Mouse (Mus musculus) neural tube, embryonic 11.5 days (tissue): ENCODE data around the gene Cald1. TPM values are rescaled to one million over a fixed set of nuclear protein-coding genes. Genes with fewer than 3 reads are reported as not detected.

Source experiments
- ATAC-seq: fragments of 200-750 bp; cut with Nextera tagmentation; 2 replicates; pipeline ENCODE4 v1.8.0; 2017; ENCODE audit warnings: moderate number of reproducible peaks, mild to moderate bottlenecking, moderate TSS enrichment, moderate library complexity; ENCODE audit not compliant: insufficient read depth, low FRiP score, low TSS enrichment
- DNase-seq: peaks from one replicate; pipeline ENCODE4 v3.0.0-alpha.2; 2015; ENCODE audit warnings: low spot score
- H3K27ac ChIP-seq: fragments of 300-500 bp; sonication (generic); 2 replicates; pipeline ENCODE4 v1.5.1; 2014; ENCODE audit warnings: low read depth, mild to moderate bottlenecking, low read length
- H3K27me3 ChIP-seq: fragments of 300-500 bp; sonication (generic); 2 replicates; pipeline ENCODE4 v1.6.1; 2014; ENCODE audit warnings: mild to moderate bottlenecking, low read length, mixed read lengths; ENCODE audit not compliant: control insufficient read depth, insufficient read depth
- H3K36me3 ChIP-seq: fragments of 300-500 bp; sonication (generic); 2 replicates; pipeline ENCODE4 v1.6.1; 2014; ENCODE audit warnings: mild to moderate bottlenecking, low read length, moderate library complexity, mixed read lengths; ENCODE audit not compliant: control insufficient read depth, insufficient read depth
- H3K4me1 ChIP-seq: fragments of 300-500 bp; sonication (generic); 2 replicates; pipeline ENCODE4 v1.6.1; 2014; ENCODE audit warnings: low read length, mixed read lengths; ENCODE audit not compliant: control insufficient read depth, insufficient read depth
- H3K4me2 ChIP-seq: fragments of 300-500 bp; sonication (generic); 2 replicates; pipeline ENCODE4 v1.6.1; 2014; ENCODE audit warnings: low read depth, mild to moderate bottlenecking, moderate library complexity
- H3K4me3 ChIP-seq: fragments of 300-500 bp; sonication (generic); 2 replicates; pipeline ENCODE4 v1.5.1; 2014; ENCODE audit warnings: low read depth, low read length
- H3K9ac ChIP-seq: fragments of 300-500 bp; sonication (generic); 2 replicates; pipeline ENCODE4 v1.6.1; 2014; ENCODE audit warnings: mild to moderate bottlenecking, low read length
- H3K9me3 ChIP-seq: fragments of 300-500 bp; sonication (generic); 2 replicates; pipeline ENCODE4 v1.6.1; 2016; ENCODE audit warnings: low read length; ENCODE audit not compliant: control insufficient read depth
- WGBS: fragments of 180-500 bp; shearing (Covaris S2); extraction: QIAGEN DNeasy Blood & Tissue Kit; methylation state at CpG from one replicate; pipeline ENCODE4 v1.1.7; 2014; 5-methylcytosine and 5-hydroxymethylcytosine counted together
- polyA plus RNA-seq: library from polyadenylated mRNA; unstranded; fragments of >200 nt; fragmentation: Nextera tagmentation; extraction: Ambion mirVana; gene quantifications from 2 replicates; pipeline ENCODE4 v1.2.1, GENCODE M21; 2014

The Cald1 gene
- polyA plus RNA-seq, 1 experiment from 2014 or later = 99.3 TPM

DNA sequence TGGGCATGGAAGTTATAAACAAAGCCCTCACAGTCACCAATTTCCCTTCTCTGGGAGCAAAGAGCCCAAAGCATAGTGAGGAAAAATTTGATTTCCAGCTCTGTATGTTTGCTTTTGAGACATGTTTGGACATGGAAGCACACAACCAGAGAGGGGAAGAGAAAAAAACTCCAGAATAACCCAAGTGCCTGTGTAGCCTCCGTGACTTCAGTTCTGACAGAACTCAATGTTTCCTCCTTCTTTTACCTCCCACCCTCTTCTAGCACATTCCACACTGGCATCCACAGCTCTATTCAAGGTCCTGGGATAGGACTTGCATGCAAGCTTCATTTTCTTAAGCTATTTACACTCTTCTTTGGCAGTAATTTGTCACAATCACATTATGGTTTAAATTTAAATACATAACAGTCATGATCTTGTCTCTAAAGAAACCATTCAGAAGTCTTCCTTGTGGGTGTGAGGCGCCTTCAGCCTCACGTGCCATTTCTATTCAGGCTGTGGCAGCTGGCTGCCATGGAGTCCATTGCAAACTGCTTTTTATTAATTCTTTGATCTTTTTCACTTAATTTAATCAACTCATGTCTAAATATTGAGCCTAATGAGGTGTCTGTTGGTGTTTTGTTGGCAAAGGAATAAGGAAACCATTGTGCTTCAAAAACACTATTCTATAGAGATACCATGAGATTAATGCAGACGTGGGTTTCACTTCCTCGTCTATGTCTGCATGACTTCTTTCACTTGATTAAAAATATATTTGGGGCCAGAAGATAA lies 49.9 kb downstream of the Cald1 start:
- Histone ChIP-seq H3K9ac (no peak overlapping the region), H3K27ac (no peak overlapping the region), H3K36me3 (no peaks in the 10 kb centered on the region), H3K4me1 (no peaks in the 10 kb centered on the region), H3K4me3 (no peak overlapping the region), H3K4me2 (no peak overlapping the region), H3K9me3 (no peaks in the 10 kb centered on the region), H3K27me3 (no peaks in the 10 kb centered on the region)
- 72% methylated on average over 5 of the region's 5 CpGs for WGBS
- no peak for DNase-seq
- ATAC-seq = no peak

DNA sequence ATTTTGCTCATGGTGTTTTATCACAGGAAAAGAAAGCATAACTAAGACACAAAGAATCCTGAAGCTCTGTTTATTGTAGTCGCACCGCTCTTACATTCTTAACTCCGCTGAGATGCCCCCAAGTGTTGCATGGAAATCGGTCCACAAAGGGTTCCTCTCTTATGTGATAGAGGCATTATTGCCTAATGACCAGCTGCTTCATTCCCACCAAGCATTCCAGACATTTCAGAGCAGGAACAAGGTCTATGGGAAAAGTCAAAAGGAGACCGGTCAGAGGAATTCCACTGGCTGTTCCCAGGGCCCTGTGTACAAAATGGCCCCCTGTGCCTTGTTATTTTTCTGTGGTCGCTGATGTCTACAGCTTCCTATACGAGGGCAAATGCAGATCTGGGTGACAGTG lies 53.0 kb downstream of the Cald1 start:
- no peaks in the 10 kb centered on the region for H3K9me3 ChIP-seq
- no peaks in the 10 kb centered on the region for H3K4me1 ChIP-seq
- H3K27ac ChIP-seq = no peak overlapping the region
- WGBS = 71% methylated on average over 7 of the region's 7 CpGs
- H3K4me2 ChIP-seq = no peak overlapping the region
- no peak for ATAC-seq
- H3K4me3 ChIP-seq = no peak overlapping the region
- no peaks in the 10 kb centered on the region for H3K27me3 ChIP-seq
- no peaks in the 10 kb centered on the region for H3K36me3 ChIP-seq
- no peak for DNase-seq
- no peak overlapping the region for H3K9ac ChIP-seq

DNA sequence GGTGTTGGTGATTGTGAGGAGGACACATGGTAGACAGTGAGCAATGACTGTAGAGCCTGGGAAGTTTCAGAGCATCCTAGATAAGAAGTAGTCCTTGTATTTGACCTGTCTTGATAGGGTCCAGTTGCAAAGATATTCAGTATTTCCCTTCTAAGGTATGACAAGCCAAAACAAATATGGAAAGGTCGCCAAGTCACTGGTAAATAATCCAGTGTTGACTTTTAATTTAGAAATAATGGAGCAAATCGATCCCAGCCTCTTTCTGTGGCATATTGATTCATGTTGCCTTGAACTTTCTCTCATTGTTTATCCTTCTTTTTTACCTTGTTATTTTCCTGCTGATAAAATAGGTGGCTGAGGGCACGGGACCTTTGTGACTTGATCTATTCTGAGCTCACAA lies 57.4 kb downstream of the Cald1 start:
- Histone ChIP-seq H3K4me1 (no peaks in the 10 kb centered on the region), H3K4me2 (no peak overlapping the region), H3K9me3 (no peaks in the 10 kb centered on the region), H3K9ac (no peak overlapping the region), H3K36me3 (no peaks in the 10 kb centered on the region), H3K4me3 (no peak overlapping the region), H3K27ac (no peak overlapping the region), H3K27me3 (no peaks in the 10 kb centered on the region)
- DNase-seq = no peak
- WGBS = 70% methylated on average over 3 of the region's 3 CpGs
- ATAC-seq = no peak

DNA sequence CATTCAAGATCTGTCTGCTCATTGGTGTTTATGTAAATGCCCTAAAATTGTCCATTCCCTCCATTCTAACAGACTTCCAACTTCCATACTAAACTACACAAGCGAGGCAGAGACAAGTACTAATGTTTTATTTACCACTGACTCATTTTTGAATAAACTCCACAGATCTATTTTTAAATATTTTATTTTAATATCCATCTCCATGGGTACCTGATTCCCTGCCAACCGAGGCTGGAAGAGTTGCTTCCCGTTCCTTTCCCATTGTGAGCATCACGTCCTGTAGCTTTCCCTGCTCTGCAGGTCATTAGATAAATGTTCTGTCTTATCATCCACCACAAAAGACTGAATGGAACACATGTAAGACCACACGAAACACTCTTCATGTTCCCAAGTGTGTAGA lies 60.5 kb downstream of the Cald1 start:
- H3K27ac ChIP-seq = no peak overlapping the region
- no peak overlapping the region for H3K4me2 ChIP-seq
- WGBS = 88% methylated on average over 5 of the region's 5 CpGs
- no peak for ATAC-seq
- H3K27me3 ChIP-seq = no peaks in the 10 kb centered on the region
- no peak for DNase-seq
- H3K4me3 ChIP-seq = no peak overlapping the region
- H3K9me3 ChIP-seq = no peaks in the 10 kb centered on the region
- H3K36me3 ChIP-seq = no peaks in the 10 kb centered on the region
- H3K9ac ChIP-seq = no peak overlapping the region
- H3K4me1 ChIP-seq = no peaks in the 10 kb centered on the region

DNA sequence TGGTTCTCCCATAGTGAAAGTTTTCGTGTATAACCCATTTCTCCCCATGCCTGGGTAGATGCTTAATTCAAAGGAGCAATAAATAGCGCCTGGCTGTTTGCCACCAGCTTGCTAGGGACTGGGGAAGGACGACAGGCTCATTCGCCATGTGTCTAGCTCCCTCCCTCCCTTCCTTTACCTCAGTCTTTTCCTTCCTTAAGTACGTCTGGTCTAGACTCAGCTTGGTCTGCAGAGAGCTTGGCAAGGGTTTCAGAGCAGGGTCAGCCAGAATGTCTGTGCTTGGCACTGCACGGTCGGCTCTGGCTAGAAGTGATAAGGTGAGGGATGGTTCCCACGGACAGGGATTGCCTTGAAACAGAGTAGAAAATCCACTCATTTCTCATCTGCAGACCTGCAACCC lies 62.4 kb downstream of the Cald1 start:
- Histone ChIP-seq H3K27ac (no peak overlapping the region), H3K9me3 (no peaks in the 10 kb centered on the region), H3K27me3 (no peaks in the 10 kb centered on the region), H3K4me3 (no peak overlapping the region), H3K4me1 (no peaks in the 10 kb centered on the region), H3K36me3 (no peaks in the 10 kb centered on the region), H3K9ac (no peak overlapping the region), H3K4me2 (no peak overlapping the region)
- DNase-seq (no peak), ATAC-seq (no peak)
- WGBS = 51% methylated on average over 8 of the region's 8 CpGs

DNA sequence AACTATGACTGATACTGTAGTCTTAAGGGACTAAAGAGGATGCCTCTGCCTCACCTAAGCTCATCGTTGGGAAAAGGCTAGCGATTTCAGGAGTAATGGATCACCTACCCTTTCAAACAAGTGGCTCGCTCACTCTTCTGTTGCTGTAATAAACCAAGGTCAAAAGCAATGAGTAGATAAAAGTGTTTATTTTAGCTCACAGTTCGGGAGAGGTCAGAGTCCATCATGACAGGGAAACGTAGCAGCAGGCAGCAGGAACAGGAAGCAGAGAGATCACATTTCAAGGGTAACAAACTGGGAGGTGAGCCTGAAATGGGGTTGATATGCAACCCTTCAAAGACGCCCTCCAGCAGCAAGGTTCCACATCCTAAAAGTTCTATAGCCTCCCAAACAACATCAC lies 64.3 kb downstream of the Cald1 start:
- H3K27ac ChIP-seq = no peak overlapping the region
- no peaks in the 10 kb centered on the region for H3K9me3 ChIP-seq
- DNase-seq (no peak), ATAC-seq (no peak)
- H3K27me3 ChIP-seq = no peaks in the 10 kb centered on the region
- H3K9ac ChIP-seq = no peak overlapping the region
- no peak overlapping the region for H3K4me3 ChIP-seq
- H3K36me3 ChIP-seq = no peaks in the 10 kb centered on the region
- 69% methylated on average over 6 of the region's 6 CpGs for WGBS
- no peaks in the 10 kb centered on the region for H3K4me1 ChIP-seq
- H3K4me2 ChIP-seq = no peak overlapping the region

DNA sequence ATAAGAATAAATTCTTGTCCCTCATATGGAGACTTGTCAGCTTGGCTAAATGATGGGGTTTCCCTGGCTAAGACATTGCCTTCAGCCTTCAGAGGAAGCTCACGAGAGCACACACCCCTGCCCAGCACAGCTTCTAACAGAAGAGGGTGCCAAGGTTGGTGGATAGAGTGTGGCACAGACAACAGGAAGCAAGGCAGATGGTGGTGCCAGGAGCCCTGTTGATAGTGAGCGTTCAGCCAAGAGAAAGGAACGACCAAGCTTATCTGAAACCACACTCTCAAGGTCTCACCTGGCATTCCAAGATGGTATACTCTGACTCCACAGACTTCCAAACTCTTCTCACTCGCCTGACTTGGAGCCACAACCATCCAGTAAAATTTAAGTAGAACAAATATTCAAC lies 66.0 kb downstream of the Cald1 start:
- Histone ChIP-seq H3K4me1 (no peaks in the 10 kb centered on the region), H3K36me3 (no peaks in the 10 kb centered on the region), H3K9me3 (no peaks in the 10 kb centered on the region), H3K4me2 (no peak overlapping the region), H3K27ac (no peak overlapping the region), H3K4me3 (no peak overlapping the region), H3K9ac (no peak overlapping the region), H3K27me3 (no peaks in the 10 kb centered on the region)
- DNase-seq (no peak), ATAC-seq (no peak)
- WGBS = 85% methylated on average over 4 of the region's 4 CpGs

DNA sequence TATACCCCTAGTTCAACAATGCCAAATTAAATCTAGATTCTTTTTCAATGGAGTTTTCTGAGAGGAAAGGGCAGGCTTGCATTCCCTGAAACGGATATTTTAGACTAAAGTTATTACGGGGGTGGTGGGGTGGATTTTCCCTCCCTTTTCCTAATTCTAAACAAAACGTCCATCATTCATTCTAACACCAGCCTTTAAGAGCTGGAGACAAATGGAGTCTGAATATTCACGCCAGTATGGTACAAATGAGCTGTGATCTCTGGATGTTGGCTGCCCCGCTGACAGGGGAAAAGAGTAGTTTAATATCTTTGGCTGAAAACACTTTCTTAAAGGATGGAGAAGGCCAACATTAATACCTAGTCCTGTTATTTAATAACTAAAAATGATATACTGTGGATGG lies 66.4 kb downstream of the Cald1 start:
- WGBS = 69% methylated on average over 5 of the region's 5 CpGs
- H3K4me2 ChIP-seq = no peak overlapping the region
- ATAC-seq = no peak

DNA sequence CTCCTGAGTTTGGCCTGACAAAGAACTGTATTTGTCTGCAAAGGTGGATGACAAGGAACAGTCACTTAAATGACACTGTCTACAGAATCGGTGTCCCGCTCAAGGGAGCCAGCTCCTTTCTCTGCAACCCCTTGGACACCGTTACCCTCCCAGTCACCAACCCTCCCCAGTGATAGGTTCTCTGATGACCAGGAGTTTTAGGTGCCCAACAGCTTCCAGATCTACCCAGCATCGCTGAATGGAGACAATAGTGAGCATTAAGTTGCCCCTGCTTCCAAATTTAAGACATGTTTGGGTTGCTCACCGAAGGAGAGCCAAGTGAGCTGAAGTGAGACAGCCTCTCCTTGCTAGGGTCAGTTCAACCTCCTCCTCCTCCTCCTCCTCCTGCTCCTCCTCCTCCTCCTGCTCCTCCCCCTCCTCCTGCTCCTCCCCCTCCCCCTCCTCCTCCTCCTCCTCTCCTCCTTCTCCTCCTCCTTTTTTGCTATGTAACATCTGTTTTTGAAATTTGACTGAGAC lies 70.5 kb downstream of the Cald1 start:
- Histone ChIP-seq H3K9ac (no peak overlapping the region), H3K4me2 (no peak overlapping the region), H3K36me3 (no peaks in the 10 kb centered on the region), H3K9me3 (no peaks in the 10 kb centered on the region), H3K4me1 (no peaks in the 10 kb centered on the region), H3K27ac (no peak overlapping the region), H3K27me3 (no peaks in the 10 kb centered on the region), H3K4me3 (no peak overlapping the region)
- WGBS = 90% methylated on average over 5 of the region's 5 CpGs
- ATAC-seq (no peak), DNase-seq (no peak)

More for the DNA sequence above, 66.4 kb downstream of the Cald1 start:
- Histone ChIP-seq H3K9me3 (no peaks in the 10 kb centered on the region), H3K4me1 (no peaks in the 10 kb centered on the region), H3K27ac (no peak overlapping the region), H3K27me3 (no peaks in the 10 kb centered on the region), H3K36me3 (no peaks in the 10 kb centered on the region), H3K4me3 (no peak overlapping the region), H3K9ac (no peak overlapping the region)
- DNase-seq = no peak
